Comparison of ENCODE assay signal across 18 mouse cellular contexts in the genomic region with DNA sequence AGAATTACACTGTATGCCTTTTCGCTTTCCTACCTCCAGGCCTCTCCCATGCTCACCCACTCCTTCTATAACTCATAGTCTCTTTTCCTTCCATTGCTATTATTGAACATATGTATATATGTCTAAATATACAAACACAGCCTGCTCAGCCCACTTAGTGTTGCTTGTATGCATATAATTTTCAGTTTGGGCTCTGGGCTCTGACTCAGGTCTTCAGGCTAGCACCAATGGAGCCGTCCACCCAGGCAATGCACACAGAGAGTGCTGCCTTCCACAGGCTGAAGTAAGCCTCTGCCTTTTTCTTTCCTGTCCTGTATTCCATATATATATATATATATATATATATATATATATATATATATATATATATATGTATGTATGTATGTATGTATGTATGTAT.
"Had no signal": no experiment of that assay in that cellular context is flagged by ENCODE, and none has a peak within 500 bp of the region (broad histone marks: within the 10 kb centered on the region; RNA-seq: fewer than 3 reads in every experiment).

No protein-coding gene starts in this region.

- H3K36me3 ChIP-seq: liver, embryonic 15.5 days; lung, embryonic 15.5 days; midbrain, embryonic 13.5 days; midbrain, embryonic 15.5 days; neural tube, embryonic 12.5 days; stomach, embryonic 15.5 days had no signal

- ATAC-seq: liver, postnatal 0 days; lung, postnatal 0 days; midbrain, embryonic 13.5 days; midbrain, embryonic 15.5 days had no signal

- DNase-seq: liver, postnatal 0 days; lung, adult 2 months; lung, postnatal 14 days; lung, postnatal 36 days; thymus, adult 18-20 months; thymus, postnatal 14 days; thymus, postnatal 36 days had no signal

- H3K4me3 ChIP-seq: liver, embryonic 15.5 days; lung, embryonic 15.5 days; megakaryocyte, embryonic 14.5 days; midbrain, embryonic 13.5 days; midbrain, embryonic 15.5 days; neural tube, embryonic 12.5 days; stomach, embryonic 15.5 days had no signal

- H3K27me3 ChIP-seq: liver, embryonic 15.5 days; lung, embryonic 15.5 days; megakaryocyte, embryonic 14.5 days; midbrain, embryonic 13.5 days; midbrain, embryonic 15.5 days; neural tube, embryonic 12.5 days; stomach, embryonic 15.5 days had no signal

- H3K4me2 ChIP-seq: liver, embryonic 15.5 days; lung, embryonic 15.5 days; midbrain, embryonic 11.5 days; midbrain, embryonic 13.5 days; midbrain, embryonic 15.5 days; neural tube, embryonic 12.5 days; stomach, embryonic 15.5 days had no signal

- H3K4me1 ChIP-seq: liver, embryonic 15.5 days; lung, embryonic 15.5 days; megakaryocyte, embryonic 14.5 days; midbrain, embryonic 13.5 days; midbrain, embryonic 15.5 days; neural tube, embryonic 12.5 days; stomach, embryonic 15.5 days had no signal

- H3K27ac ChIP-seq: liver, embryonic 15.5 days; lung, embryonic 15.5 days; macrophage; midbrain, embryonic 13.5 days; midbrain, embryonic 15.5 days; neural tube, embryonic 12.5 days; stomach, embryonic 15.5 days; stomach, postnatal 0 days had no signal

- H3K9ac ChIP-seq: liver, embryonic 15.5 days; liver, postnatal 0 days; lung, embryonic 15.5 days; midbrain, embryonic 13.5 days; midbrain, embryonic 15.5 days; neural tube, embryonic 12.5 days; stomach, embryonic 15.5 days had no signal

- H3K9me3 ChIP-seq: liver, embryonic 15.5 days; lung, embryonic 15.5 days; midbrain, embryonic 13.5 days; midbrain, embryonic 15.5 days; neural tube, embryonic 12.5 days; stomach, embryonic 15.5 days had no signal
